Mouse (Mus musculus) midbrain, embryonic 15.5 days (tissue): ENCODE measurements around the gene Whrn. TPM values are rescaled to one million over a fixed set of nuclear protein-coding genes. Genes with fewer than 3 reads are reported as not detected.
A peak's percentile ranks its signal among the peaks of the same experiment; 100 is the strongest.

Experiments used
- ATAC-seq: fragments of 200-750 bp; cut with Nextera tagmentation; replicated peaks from 2 replicates; pipeline ENCODE4 v1.8.0; 2017; ENCODE audit warnings: moderate TSS enrichment
- H3K27ac ChIP-seq: fragments of 300-500 bp; sonication (generic); 2 replicates; pipeline ENCODE4 v1.5.1; 2015; ENCODE audit warnings: mild to moderate bottlenecking, inconsistent platforms
- H3K27me3 ChIP-seq: fragments of 300-500 bp; sonication (generic); replicated peaks from 2 replicates; pipeline ENCODE4 v1.6.1; 2015; ENCODE audit warnings: inconsistent platforms
- H3K36me3 ChIP-seq: fragments of 300-500 bp; sonication (generic); replicated peaks from 2 replicates; pipeline ENCODE4 v1.6.1; 2015; ENCODE audit warnings: inconsistent platforms
- H3K4me1 ChIP-seq: fragments of 300-500 bp; sonication (generic); 2 replicates; pipeline ENCODE4 v1.6.1; 2015; ENCODE audit warnings: inconsistent platforms
- H3K4me2 ChIP-seq: fragments of 300-500 bp; sonication (generic); 2 replicates; pipeline ENCODE4 v1.6.1; 2015; ENCODE audit warnings: inconsistent platforms, mild to moderate bottlenecking, moderate library complexity
- H3K4me3 ChIP-seq: fragments of 300-500 bp; sonication (generic); 2 replicates; pipeline ENCODE4 v1.5.1; 2015; ENCODE audit warnings: mild to moderate bottlenecking, inconsistent platforms
- H3K9ac ChIP-seq: fragments of 300-500 bp; sonication (generic); 2 replicates; pipeline ENCODE4 v1.6.1; 2015; ENCODE audit warnings: mild to moderate bottlenecking, inconsistent platforms
- H3K9me3 ChIP-seq: fragments of 300-500 bp; sonication (generic); 2 replicates; pipeline ENCODE4 v1.6.1; 2016; ENCODE audit warnings: inconsistent platforms
- WGBS: fragments of 180-500 bp; shearing (Covaris S2); methylation state at CpG from one replicate; pipeline ENCODE4 v1.1.7; 2015; ENCODE audit warnings: mixed read lengths; 5-methylcytosine and 5-hydroxymethylcytosine counted together
- polyA plus RNA-seq: library from polyadenylated mRNA; unstranded; fragments of >200 nt; fragmentation: Nextera tagmentation; extraction: Ambion mirVana; gene quantifications from 2 replicates; pipeline ENCODE4 v1.2.1, GENCODE M21; 2015

Gene Whrn
- polyA plus RNA-seq, 1 experiment from 2014 or later = 6.5 TPM

DNA sequence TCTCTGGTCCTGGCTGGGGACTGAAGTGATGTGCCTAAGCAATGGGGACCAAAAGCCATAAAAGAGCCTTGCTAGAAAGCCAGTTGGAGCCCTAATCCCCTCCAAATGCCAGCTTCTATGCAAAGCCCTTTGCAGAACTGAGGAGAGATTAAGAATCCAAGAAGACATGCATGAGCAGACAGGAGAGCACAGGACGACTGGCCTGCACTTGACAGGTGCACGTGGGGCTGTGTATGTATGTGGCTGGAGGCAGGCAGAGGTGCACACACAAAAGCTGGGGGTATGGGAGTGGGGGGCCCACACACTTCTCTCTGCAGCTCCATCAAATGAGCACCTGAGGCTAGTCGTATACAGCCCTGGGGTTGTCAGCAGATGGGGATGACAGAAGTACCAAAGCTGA lies 5.6 kb downstream of the Whrn start:
- H3K4me1 ChIP-seq = peaks cover 47% of the 10 kb centered on the region

DNA sequence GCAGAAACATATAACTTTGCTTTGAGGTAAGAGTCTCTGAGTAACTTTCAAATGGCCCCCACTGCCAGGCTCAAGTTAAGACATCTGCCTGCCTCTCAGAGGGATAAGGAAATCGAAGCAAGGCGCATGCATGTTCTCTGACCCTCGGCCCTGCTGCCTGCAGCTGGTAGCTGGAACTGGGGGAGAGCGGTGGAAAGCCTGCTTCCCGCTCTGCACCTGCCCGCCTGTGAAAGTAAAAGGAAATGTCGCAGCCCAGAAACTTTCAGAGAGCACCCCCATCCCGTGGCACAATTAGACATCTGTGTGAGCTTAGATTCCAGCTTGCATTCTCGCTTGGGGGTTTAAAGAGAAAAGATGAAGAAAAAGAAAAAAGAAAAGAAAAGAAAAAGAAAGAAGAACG lies 6.1 kb downstream of the Whrn start:
- Histone ChIP-seq H3K4me2 (no peak overlapping the region; the same call in 1 of the 2 replicates), H3K4me1 (peaks cover 43% of the 10 kb centered on the region), H3K27me3 (peaks cover 2% of the 10 kb centered on the region; the same call in 1 of the 2 replicates), H3K9me3 (no peaks in the 10 kb centered on the region), H3K4me3 (no peak overlapping the region), H3K9ac (no peak overlapping the region), H3K27ac (0 out of 2 replicates have a peak overlapping the region, but pooled peaks have one; percentile 16), H3K36me3 (no peaks in the 10 kb centered on the region)
- WGBS = 25% methylated on average over 10 of the region's 10 CpGs
- ATAC-seq = no peak

More for the DNA sequence above, 5.6 kb downstream of the Whrn start:
- peaks cover 4% of the 10 kb centered on the region; the same call in 1 of the 2 replicates for H3K27me3 ChIP-seq
- no peaks in the 10 kb centered on the region for H3K36me3 ChIP-seq
- 0 out of 2 replicates have a peak overlapping the region, but pooled peaks have one; percentile 16 for H3K27ac ChIP-seq
- H3K4me2 ChIP-seq = no peak overlapping the region
- ATAC-seq = peak; percentile 23; the same call in 1 of the 2 replicates
- no peak overlapping the region for H3K4me3 ChIP-seq
- H3K9me3 ChIP-seq = no peaks in the 10 kb centered on the region
- no peak overlapping the region for H3K9ac ChIP-seq
- WGBS = 13% methylated on average over 3 of the region's 3 CpGs

DNA sequence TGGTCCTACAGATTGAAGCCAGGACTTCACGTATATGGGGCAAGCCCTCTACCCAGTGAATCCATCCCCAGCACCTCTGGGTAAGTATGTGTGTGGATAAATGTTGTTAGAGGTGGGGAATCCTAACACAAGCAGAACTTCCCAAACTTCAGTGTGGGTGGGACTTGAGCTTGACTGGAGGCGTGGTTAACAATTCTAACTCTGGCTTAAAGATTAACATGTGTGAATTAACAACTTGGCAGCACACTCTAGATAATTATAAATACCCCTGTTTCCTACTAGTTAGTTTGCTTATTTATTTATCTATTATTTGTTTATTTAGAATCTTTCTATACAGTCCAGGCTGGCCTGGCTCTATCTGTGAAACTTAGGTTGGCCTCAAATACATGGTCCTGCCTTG lies 7.9 kb downstream of the Whrn start:
- Histone ChIP-seq H3K4me2 (no peak overlapping the region), H3K27me3 (no peaks in the 10 kb centered on the region), H3K4me3 (no peak overlapping the region), H3K36me3 (no peaks in the 10 kb centered on the region), H3K9me3 (no peaks in the 10 kb centered on the region), H3K27ac (no peak overlapping the region), H3K4me1 (peaks cover 34% of the 10 kb centered on the region), H3K9ac (no peak overlapping the region)
- ATAC-seq = no peak
- WGBS = 93% methylated on average over 2 of the region's 2 CpGs

DNA sequence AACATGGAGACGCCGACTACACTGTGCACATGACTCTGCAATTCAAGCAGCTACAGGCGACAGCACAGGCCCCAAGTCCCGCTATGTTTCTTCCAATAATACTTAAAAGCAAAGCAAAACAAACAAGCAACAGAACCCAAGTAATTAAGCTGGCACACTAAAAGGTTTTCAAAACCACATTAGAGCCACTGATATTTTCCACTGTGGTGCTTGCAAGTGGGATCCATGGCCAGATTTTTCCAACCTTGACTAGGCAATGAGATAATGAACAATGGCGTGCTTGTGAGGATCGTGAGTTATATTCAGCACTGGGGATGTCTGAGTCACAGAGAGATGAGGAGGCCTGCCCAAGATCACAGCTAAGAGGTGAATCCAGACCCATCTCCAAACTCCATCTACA lies 8.5 kb downstream of the Whrn start:
- H3K36me3 ChIP-seq = no peaks in the 10 kb centered on the region
- ATAC-seq = no peak
- H3K4me2 ChIP-seq = no peak overlapping the region
- H3K9ac ChIP-seq = no peak overlapping the region
- H3K9me3 ChIP-seq = no peaks in the 10 kb centered on the region
- H3K27ac ChIP-seq = no peak overlapping the region
- 72% methylated on average over 6 of the region's 6 CpGs for WGBS
- peaks cover 27% of the 10 kb centered on the region for H3K4me1 ChIP-seq
- no peaks in the 10 kb centered on the region for H3K27me3 ChIP-seq
- H3K4me3 ChIP-seq = no peak overlapping the region

DNA sequence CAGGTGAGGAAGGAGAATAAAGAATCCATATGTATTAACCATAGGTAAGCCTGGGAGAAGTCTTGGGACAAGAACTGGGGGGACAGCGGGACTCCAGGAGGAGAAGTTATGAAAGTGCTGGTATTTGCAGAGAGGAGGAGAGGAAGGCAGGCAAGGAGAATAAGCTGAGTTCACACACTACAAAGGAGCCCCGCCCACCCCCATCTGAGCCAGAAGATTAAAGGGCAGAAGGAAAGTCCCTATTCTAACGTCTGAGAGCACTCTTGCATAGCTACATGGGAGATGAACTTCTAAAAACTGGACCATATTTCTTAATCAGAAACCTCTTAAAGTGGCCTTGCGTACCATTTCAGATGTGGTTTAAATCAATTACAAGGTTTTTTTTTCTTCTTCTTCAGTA lies 9.3 kb downstream of the Whrn start:
- no peak overlapping the region for H3K4me2 ChIP-seq
- H3K27ac ChIP-seq = no peak overlapping the region
- H3K36me3 ChIP-seq = no peaks in the 10 kb centered on the region
- peaks cover 23% of the 10 kb centered on the region for H3K4me1 ChIP-seq
- ATAC-seq = no peak
- 40% methylated on average over 4 of the region's 4 CpGs for WGBS
- H3K27me3 ChIP-seq = no peaks in the 10 kb centered on the region
- H3K9me3 ChIP-seq = no peaks in the 10 kb centered on the region
- H3K4me3 ChIP-seq = no peak overlapping the region
- no peak overlapping the region for H3K9ac ChIP-seq

DNA sequence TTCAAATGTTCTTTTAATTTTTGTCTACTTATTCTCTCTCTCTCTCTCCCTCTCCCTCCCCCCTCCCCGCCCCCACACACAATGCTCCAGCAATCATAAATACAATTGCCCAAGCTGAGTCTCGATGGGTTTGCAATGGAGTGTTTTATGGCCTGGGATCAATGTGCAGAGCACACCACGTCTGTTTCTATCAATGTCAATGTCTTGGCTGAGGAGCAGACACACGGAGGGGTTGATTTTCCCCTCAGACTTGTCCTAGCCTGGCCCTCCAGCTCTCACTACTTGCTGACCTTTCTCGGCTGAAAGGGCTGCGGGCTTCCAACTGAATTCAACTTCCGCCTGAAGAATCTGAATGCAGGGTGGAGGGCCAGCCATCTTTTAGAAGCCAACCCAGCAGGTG lies 12.1 kb downstream of the Whrn start:
- no peaks in the 10 kb centered on the region for H3K36me3 ChIP-seq
- no peaks in the 10 kb centered on the region for H3K9me3 ChIP-seq
- no peak overlapping the region for H3K27ac ChIP-seq
- H3K4me3 ChIP-seq = no peak overlapping the region
- no peak for ATAC-seq
- peaks cover 12% of the 10 kb centered on the region for H3K4me1 ChIP-seq
- H3K9ac ChIP-seq = no peak overlapping the region
- H3K4me2 ChIP-seq = no peak overlapping the region
- WGBS = 44% methylated on average over 7 of the region's 7 CpGs
- H3K27me3 ChIP-seq = no peaks in the 10 kb centered on the region

DNA sequence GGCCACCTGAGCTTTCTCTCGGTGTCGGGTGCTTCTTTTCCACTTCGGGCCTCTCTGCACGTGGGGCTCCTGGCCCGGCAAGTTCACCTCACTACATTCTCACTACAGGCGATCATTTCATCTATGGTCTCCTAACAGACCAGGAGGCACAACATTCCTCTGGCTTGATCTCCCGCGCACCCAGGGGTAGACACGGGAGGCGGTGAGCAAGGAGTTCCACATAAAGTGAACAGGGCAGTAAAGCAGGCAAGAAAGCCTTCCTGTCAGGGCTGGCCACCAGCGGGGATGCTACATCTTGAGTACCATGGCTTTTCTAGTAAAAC lies 15.0 kb downstream of the Whrn start:
- ATAC-seq = no peak
- Histone ChIP-seq H3K36me3 (no peaks in the 10 kb centered on the region), H3K9ac (no peak overlapping the region), H3K9me3 (no peaks in the 10 kb centered on the region), H3K27me3 (no peaks in the 10 kb centered on the region), H3K4me2 (no peak overlapping the region), H3K27ac (no peak overlapping the region), H3K4me1 (peaks cover 6% of the 10 kb centered on the region), H3K4me3 (no peak overlapping the region)
- WGBS = 43% methylated on average over 11 of the region's 11 CpGs

DNA sequence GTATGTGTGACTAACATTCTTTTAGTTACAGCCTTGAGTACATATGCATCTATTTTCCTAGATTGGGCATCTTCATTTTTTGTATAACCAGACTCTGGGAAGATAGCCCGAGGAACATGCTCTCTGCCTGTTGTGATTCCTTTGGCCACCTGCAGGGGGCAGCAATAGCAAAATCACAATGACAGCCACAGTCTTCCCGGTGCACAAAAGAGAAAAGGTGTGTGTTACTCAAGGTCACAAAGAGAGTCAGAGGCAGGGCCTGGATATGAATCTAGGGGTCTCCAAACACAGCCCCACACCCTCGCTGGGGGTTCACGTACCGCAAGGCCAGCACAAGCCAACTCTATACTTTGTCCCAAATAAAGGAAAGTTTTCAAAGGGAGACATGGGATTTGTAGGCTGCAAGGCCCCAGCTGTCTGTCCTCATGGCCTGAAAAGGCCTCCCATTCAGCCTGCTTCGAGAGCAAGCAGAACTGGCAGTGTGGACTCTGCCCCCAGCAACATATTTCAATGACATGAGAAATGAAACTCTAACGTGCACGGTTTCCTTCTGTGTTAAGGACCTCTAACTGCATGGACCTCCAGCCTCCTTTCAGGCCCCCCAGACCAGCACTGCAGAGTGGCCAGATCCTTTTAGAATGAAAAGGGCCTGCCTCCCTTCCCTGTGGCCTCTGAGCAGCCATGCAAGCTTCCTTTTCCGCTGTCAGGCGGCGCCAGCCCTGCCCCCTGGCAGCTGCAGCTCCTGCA lies 15.5 kb downstream of the Whrn start:
- peak; percentile 58 for ATAC-seq
- H3K9ac ChIP-seq = no peak overlapping the region
- H3K36me3 ChIP-seq = no peaks in the 10 kb centered on the region
- H3K27ac ChIP-seq = no peak overlapping the region
- H3K4me2 ChIP-seq = no peak overlapping the region
- no peaks in the 10 kb centered on the region for H3K9me3 ChIP-seq
- H3K4me1 ChIP-seq = peaks cover 6% of the 10 kb centered on the region
- WGBS = 27% methylated on average over 11 of the region's 11 CpGs
- H3K4me3 ChIP-seq = no peak overlapping the region
- no peaks in the 10 kb centered on the region for H3K27me3 ChIP-seq

DNA sequence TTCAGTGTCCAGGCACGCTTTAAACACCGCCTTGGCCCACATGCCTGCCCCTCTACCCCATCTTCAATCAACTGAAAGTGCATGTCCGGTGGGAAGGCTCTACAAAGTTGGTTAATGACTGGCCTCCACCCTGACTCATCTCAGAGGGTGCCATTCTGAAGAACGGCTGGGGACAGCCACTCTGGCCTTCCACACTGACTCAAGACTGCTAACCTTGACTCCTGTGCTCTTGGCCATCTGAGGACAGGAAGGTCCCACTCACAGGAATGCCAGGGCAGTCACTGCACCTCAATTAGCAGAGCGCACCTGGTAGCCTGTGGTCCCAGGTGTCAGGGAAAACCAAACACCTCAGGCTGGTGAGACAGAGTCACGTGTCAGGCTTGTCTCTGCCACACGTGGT lies 17.8 kb downstream of the Whrn start:
- Histone ChIP-seq H3K27ac (no peak overlapping the region), H3K9ac (no peak overlapping the region), H3K9me3 (no peaks in the 10 kb centered on the region), H3K4me2 (no peak overlapping the region), H3K4me1 (peaks cover 15% of the 10 kb centered on the region), H3K27me3 (no peaks in the 10 kb centered on the region), H3K36me3 (no peaks in the 10 kb centered on the region), H3K4me3 (no peak overlapping the region)
- WGBS = 89% methylated on average over 7 of the region's 7 CpGs
- no peak for ATAC-seq

DNA sequence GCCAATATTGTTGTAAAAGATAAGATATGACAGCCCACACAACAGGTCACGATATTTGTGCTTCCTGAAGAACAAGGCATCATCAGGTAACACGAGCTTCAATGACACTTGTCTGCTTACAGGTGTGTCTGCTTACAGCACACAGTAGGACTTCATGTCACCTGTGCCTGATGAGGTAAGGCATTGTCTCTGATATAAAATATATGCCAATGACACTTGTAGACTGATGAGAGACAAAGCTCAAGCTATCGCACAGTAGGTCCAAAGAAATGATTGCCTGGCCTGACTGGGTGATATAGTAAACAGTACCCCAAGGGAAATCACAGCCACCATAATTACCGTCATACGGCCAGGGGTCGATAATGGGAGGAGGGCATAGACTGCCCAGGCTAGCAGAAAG lies 18.9 kb downstream of the Whrn start:
- Histone ChIP-seq H3K9ac (no peak overlapping the region), H3K4me3 (no peak overlapping the region), H3K9me3 (no peaks in the 10 kb centered on the region), H3K27ac (no peak overlapping the region), H3K4me1 (peaks cover 15% of the 10 kb centered on the region), H3K36me3 (no peaks in the 10 kb centered on the region), H3K4me2 (no peak overlapping the region), H3K27me3 (no peaks in the 10 kb centered on the region)
- WGBS = 95% methylated on average over 6 of the region's 6 CpGs
- no peak for ATAC-seq

DNA sequence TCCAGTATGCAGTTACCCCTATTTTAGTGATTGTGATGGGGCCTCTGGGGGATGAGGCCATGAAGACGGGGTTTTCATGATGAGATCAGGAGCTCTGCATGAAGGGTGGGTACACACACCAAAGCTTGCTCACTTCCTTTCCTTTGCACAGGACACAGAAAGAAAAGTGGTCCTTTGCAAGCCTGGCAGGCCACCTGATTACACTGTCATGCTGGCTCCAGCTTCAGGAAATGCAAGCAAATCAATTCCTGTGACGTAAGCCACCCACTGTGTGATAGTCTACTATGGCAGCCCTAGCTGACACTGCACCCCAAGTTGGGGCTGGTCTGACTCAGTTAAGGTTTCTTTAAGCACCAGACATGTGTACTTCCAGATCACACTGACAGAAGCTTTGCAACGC lies 20.6 kb downstream of the Whrn start:
- no peak overlapping the region; the same call in 1 of the 2 replicates for H3K9ac ChIP-seq

DNA sequence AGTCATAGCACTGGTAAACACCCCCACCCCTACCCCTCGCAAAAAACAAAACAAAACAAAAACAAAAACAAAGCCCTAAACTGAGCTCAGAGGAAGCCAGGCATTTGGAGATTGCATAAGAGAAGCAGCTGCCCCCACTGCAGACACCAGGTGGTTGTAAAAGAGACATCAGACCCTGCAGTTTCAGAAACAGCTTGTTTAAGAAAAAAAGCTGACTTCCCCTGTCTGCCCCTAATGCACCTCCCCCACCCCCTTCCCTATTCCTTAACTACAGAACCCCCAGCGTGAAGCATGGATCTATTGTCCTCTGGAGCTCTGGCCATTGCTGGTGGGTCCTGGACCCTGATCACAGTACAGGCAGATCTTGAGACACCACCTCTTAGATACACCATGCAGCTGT lies 21.4 kb downstream of the Whrn start:
- Histone ChIP-seq H3K27me3 (no peaks in the 10 kb centered on the region), H3K9me3 (no peaks in the 10 kb centered on the region), H3K27ac (no peak overlapping the region), H3K4me3 (no peak overlapping the region), H3K4me2 (no peak overlapping the region), H3K9ac (no peak overlapping the region), H3K36me3 (no peaks in the 10 kb centered on the region), H3K4me1 (peaks cover 9% of the 10 kb centered on the region)
- WGBS = 15% methylated on average over 2 of the region's 2 CpGs
- no peak for ATAC-seq

More for the DNA sequence above, 20.6 kb downstream of the Whrn start:
- no peaks in the 10 kb centered on the region for H3K36me3 ChIP-seq
- ATAC-seq = no peak
- H3K9me3 ChIP-seq = no peaks in the 10 kb centered on the region
- H3K4me1 ChIP-seq = peaks cover 10% of the 10 kb centered on the region
- 61% methylated on average over 3 of the region's 3 CpGs for WGBS
- no peak overlapping the region for H3K4me3 ChIP-seq
- H3K4me2 ChIP-seq = no peak overlapping the region
- H3K27ac ChIP-seq = no peak overlapping the region
- no peaks in the 10 kb centered on the region for H3K27me3 ChIP-seq

DNA sequence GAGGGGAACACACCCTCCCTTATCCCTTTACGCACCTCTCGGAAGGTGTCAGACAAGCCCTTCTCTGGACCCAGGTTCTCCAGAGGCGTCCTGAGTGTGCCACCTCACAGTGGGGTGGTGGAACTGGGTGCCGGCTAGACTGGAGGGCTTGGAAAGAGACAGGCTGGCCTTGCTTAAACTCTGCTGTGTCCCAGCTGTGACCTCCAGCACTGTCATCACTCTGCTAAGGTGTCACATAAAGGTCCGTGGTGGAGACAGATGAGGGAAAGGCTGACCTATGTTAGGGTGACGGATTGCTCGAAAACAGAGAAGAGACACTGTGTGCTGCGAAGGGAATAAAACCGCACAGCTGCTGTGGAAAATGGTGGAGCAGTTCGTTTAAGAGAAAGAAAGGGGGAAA lies 28.5 kb downstream of the Whrn start:
- no peaks in the 10 kb centered on the region for H3K9me3 ChIP-seq
- H3K9ac ChIP-seq = no peak overlapping the region
- no peaks in the 10 kb centered on the region for H3K27me3 ChIP-seq
- H3K4me2 ChIP-seq = no peak overlapping the region
- WGBS = 81% methylated on average over 9 of the region's 10 CpGs
- H3K4me3 ChIP-seq = no peak overlapping the region
- no peaks in the 10 kb centered on the region for H3K36me3 ChIP-seq
- no peak for ATAC-seq
- H3K27ac ChIP-seq = no peak overlapping the region
- H3K4me1 ChIP-seq = no peaks in the 10 kb centered on the region
